Mouse (Mus musculus) CD4-positive naive resting alpha-beta T cell, adult 76 days (primary cell): ENCODE measurements around the gene Cd3e. TPM values are rescaled to one million over a fixed set of nuclear protein-coding genes. Genes with fewer than 3 reads are reported as not detected.

Source experiments
- total RNA-seq: library from RNA; stranded (reverse); gene quantifications from one replicate; pipeline ENCODE4 v1.2.4, GENCODE M21; 2023

Cd3e gene
- total RNA-seq, result 690 TPM

DNA sequence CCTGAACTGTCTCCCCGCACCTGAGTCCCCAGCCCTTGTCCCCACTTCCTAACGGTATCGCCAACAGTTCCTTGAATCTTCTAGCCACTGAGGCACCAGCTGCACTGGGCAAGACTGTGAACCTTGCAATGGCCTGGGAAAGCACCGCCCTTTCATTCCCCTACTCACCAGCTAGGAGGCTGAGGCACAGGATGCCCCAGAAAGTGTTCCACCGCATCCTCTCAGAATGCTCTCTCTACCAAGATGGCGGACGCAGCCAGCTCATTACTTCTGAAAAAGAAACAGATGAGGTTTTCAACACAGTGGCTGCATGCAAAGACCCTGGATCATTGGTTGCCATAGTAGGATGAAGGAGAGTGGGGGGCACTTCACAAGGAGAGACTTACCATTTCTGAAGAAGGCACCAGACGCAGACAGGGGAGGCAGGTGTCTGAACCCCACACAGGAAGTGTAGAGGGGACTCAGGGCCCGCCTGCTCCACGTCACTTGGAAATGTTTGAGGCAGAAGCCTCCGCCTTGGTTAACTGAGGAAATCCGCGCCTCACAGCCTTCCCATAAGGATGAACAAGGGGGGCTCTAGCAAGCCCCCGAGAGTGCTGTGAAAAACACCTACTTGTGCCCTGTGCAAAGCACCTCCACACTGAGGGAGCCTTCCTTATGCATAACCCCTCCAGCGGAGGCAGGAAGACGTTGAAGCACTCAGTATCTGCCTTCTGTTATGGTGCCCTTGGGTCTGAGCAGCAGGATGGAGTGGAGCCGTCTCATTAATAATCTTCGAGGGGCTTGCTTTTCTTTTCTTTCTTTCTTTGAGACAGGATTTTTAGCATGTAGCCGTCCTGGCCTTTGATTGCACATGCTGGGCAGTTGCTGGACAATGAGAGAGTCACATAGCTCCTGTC is at the start of gene Cd3e:
Cd3e (minus strand) TSS at position 448 of the 899 bp plus-strand sequence.

DNA sequence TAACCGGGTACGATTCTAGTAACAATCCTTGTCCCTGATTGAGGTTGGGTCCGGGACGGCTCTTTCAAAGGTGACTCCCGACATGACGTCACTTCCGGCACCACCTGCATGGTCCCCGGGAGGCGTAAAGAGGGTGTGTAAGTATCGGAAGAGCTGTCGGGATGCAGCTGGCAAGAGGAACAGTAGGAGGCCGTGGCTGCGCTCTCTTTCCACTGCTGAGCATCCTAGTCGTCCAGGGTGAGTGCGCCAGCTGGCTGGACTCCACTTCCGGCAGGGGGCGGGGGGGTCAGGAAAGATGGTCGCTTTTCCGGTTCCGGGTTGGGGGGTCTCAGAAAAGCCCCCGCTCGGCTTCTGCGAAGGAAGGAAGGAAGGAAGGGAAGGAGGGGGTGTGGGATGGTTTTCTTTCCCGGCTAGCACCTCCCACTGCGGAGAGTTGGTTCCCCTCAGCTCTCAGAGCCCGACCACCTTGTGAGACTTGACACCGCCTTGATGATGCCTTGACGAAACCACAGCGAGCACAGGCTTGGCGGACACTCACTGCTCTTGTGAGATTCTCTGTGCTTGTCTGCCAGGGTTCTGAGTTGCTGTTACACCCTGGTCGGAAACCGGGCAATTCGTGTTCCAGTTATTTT is 45.8 kb upstream of the Cd3e start, which contains the start of gene Mpzl3:
Mpzl3 (plus strand) TSS at position 105 of the 632 bp plus-strand sequence.

DNA sequence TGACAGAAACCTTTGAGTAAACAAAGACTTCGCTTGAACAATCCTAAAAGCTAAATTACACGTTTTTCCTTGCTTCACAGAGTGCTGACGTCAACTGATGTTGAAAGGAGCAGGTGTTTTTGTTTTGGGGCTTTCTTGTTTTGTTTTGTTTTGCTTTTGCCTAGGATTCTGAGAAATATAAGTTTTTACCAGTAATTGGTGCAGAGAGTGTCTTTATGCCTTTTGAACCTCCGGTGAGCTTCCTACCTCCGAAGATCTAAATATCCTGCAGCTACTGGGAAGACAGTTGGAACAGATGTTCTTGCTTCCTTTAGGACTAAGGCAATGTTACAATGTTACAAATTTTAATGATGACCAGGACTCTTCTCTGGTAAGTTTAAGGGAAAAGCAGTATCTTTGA is 30.1 kb upstream of the Cd3e start, which contains the start of gene Mpzl2:
Mpzl2 (plus strand) TSS at position 301 of the 400 bp plus-strand sequence.

DNA sequence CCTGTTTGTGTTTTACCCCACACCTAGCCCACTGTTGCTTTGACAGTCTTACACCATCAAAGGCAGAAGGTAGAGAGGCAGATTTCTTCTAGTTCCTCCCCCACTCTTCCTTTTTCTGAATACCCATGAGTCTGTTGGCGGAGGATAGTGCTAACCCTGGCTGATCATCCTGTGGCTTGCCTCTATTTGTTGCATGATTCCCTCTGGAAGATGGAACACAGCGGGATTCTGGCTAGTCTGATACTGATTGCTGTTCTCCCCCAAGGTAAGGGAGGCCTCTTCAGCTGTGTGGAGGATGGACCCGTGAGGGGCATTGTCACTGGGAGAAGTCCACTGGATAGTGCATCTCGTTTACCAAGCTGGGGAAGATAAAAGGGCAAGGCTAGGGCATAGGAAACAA is 27.8 kb downstream of the Cd3e start, which contains the start of gene Cd3d:
Cd3d (plus strand) TSS at position 111 of the 400 bp plus-strand sequence.

DNA sequence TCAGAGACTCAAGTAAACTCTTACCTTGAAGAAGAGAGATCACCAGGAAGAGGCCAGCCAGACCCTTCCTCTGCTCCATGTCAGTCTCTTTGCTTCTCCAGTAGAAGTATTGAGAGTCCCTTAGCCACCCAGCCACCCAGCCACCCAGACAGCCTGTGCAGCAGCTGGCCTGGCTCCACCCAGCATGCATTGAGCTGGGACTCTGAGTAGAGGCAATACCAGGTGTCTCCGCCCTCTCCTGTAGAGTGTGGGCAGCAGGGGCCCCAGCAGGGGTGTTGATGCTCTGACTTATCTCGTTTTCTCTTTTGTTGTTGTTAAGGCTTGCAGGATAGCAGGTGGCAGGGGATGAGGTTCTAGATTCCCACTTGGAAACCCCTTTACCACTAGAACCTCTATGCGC is 29.2 kb downstream of the Cd3e start, which contains the start of gene Cd3g:
Cd3g (minus strand) TSS at position 190 of the 400 bp plus-strand sequence.

DNA sequence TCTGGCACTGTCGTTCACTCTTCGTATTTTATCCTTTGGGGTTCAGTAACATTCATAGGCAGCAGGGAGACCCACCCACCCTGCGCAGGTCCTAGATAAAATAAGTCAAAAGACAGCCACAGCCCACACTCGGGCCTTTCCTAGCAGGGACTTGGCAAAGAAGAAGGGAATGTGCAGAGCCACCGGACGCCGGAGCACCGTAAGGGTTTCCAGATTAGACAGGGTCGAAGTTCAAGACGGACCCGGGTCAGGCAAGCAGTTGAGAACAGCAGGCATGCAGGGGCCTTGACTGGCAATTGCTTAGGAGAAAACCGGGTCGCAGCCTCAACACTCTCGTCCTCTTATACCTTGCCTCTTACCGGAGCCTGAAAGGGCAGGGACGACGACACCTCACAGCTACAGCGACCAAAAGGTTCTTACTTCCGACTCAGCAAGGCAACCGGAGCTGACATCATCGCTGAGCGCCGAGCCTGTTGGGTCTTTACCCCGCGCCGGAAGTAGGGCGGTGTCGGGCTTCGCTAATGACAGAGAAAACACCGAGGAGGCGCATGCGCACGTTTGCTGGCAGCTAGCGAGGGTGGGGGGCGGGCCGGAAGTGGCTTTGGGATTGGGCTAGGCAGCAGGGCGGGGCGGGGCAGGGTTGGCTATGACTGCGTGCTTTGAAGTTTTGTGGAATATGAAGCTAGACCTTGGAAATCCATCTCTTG is 44.1 kb downstream of the Cd3e start, which contains the start of gene Ube4a:
Ube4a (minus strand) TSS at position 475 of the 707 bp plus-strand sequence.

Other genes starting within 250 kb of the Cd3e start
- gene Arcn1, start 241.8 kb downstream of the Cd3e start, total RNA-seq, result 145 TPM
- gene Ift46, start 241.7 kb downstream of the Cd3e start, total RNA-seq, result 61.6 TPM
- gene Tmem25, start 210.3 kb downstream of the Cd3e start, total RNA-seq, result 1.6 TPM
- 2.9 TPM for gene Ttc36, start 206.6 kb downstream of the Cd3e start, total RNA-seq
- gene Kmt2a, start 128.3 kb downstream of the Cd3e start, total RNA-seq, result 152 TPM
- 136 TPM for gene Atp5l, start 88.9 kb downstream of the Cd3e start, total RNA-seq
- 94.2 TPM for gene Ube4a, start 44.0 kb downstream of the Cd3e start, total RNA-seq
- 393 TPM for gene Cd3g, start 29.2 kb downstream of the Cd3e start, total RNA-seq
- 357 TPM for gene Cd3d, start 27.8 kb downstream of the Cd3e start, total RNA-seq
- gene Mpzl2, start 30.2 kb upstream of the Cd3e start, total RNA-seq, result 0.26 TPM
- 19.8 TPM for gene Mpzl3, start 45.6 kb upstream of the Cd3e start, total RNA-seq
- 6.9 TPM for gene Jaml, start 69.6 kb upstream of the Cd3e start, total RNA-seq
- gene Scn2b, start 108.2 kb upstream of the Cd3e start, total RNA-seq, result 0.15 TPM
- not detected for gene Scn4b, start 128.8 kb upstream of the Cd3e start, total RNA-seq
- not detected for gene BC049352, start 172.4 kb upstream of the Cd3e start, total RNA-seq
- not detected for gene Tmprss4, start 194.5 kb upstream of the Cd3e start, total RNA-seq